Mouse (Mus musculus) retina, embryonic 14.5 days (tissue): Measurements from ENCODE around the gene Lsm11.

Experiments used
- DNase-seq: peaks from one replicate; pipeline ENCODE4 v3.0.0-alpha.2; 2015; ENCODE audit warnings: low spot score

Gene Lsm11

DNA sequence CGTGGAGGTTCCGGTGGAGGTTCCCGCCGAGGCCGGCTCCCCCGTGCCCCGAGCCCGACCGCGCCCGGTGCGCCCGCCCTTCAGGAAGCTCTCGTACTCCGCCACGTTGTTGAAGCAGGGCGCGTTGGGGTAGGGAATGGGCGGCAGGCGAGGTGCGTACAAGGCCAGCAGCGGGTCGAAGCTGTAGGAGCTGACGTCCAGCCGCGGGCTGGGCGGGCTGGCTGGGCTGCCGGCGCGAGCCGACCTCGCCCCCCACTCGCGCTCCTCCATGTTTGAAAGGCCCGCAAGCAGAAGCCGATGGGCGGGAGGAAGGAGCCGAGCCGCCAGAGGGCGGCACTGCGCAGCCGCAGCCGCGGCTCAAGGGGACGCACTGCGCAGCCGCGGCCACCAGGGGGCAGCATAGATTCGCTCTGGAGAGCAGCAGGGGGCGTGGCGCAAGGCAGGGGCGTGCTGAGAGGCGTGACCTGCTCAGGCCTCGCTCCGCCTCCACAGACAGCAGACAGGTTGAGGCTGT is at the start of gene Lsm11:
Gene Lsm11, minus strand, starts transcription at position 293 of the 514 bp plus-strand sequence.
- peak; percentile 97 for DNase-seq

DNA sequence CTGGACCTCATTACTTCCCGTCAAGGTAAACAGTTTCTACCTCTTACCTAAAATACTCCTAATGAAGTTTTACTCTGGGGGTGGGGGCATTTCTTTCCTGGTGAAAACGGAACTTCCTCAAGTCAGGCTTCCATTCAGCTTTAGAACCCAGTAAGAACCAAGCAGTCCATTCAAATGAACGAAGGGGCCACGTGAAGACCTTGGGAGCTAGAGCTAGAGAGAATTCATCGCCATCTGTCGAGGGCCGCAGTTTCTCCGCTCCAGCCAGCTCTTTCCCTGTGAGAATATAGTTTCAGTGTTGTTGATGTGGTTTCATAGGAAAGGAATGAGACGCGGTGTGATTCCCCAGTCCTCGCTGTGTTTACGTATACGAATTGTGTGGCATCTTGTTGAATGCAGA is 47.4 kb upstream of the Lsm11 start:
- no peak for DNase-seq

- peak; percentile 56 for DNase-seq
Measured at GRCm38 (mm10) chr11:45991604-45992003, 46.9 kb upstream of the Lsm11 start.

DNA sequence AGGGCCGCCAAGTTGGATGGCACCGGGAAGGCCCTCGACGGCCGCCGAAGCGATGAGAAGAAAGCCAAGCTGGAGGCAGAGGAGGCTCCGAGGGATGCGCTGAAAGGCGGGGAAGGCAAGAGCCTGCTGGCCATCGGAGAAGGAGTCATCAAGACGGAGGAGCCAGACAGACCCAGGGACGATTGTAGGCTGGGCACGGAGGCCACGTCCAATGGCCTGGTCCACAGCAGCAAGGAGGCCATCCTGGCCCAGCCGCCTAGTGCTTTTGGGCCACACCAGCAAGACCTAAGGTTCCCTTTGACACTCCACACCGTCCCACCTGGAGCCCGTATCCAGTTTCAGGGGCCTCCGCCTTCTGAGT is 36.1 kb upstream of the Lsm11 start:
- no peak for DNase-seq

DNA sequence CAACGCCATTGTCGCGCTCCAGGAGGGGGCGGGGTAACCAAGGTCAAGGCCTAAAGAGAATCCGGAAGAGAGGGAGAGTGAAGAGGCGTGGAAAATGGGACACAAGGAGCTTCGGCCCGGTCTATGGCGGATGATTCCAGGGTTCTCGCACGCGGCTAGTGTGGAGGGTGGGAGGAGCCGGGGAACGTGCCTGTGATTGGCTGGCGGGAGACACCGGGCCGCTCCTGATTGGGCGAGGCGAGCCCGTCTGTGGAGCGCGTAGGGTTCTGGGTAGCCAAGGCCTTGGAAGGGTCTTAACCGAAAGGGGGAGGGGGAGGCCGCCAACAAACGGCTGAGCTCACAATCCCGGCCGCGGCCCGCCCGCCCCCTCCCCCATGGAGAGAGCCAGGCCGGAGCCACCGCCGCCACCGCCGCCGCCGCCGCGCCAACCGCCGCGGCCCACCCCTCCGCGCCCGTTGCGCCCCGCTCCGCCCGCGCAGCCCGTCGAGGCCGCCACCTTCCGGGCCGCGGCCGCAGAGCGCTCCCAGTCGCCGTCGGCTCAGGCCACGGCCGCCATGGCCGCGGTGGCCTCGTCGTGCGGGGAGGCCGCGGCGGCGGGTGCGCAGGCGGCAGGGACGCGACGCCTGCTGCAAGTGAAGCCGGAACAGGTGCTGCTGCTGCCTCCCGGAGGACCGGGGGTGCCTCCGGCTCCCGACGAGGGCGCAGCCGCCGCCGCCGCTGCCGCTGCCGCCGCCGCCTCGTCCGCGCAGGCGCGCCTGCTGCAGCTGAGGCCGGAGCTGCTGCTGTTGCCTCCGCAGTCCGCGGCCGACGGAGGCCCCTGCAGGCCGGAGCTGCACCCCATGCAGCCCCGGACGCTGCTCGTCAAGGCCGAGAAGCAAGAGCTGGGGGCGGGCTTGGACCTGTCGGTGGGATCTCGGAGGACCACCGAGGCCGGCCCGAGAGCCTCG is 35.5 kb upstream of the Lsm11 start, which contains the start of gene Sox30:
Gene Sox30, plus strand, starts transcription at position 365 of the 947 bp plus-strand sequence.
- peak; percentile 76 for DNase-seq

DNA sequence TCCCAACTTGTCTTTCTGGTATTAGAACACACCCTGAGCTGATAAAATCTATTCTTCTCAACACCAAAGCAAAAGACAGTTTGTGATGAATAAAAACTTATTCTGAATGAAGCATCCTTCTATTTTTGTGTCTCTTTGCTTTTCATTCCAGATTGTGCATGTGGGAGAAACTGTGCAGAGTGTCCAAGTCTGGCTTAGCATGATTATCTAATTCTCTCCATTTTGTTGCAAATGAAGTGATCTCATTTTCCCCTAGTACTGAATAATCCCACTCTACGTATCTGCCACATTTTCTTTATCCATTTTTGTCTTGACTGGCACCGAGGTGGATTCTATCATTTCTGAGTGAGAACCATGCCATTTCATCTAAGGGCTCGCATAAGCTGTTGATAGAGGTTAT is 31.3 kb upstream of the Lsm11 start:
- no peak for DNase-seq

DNA sequence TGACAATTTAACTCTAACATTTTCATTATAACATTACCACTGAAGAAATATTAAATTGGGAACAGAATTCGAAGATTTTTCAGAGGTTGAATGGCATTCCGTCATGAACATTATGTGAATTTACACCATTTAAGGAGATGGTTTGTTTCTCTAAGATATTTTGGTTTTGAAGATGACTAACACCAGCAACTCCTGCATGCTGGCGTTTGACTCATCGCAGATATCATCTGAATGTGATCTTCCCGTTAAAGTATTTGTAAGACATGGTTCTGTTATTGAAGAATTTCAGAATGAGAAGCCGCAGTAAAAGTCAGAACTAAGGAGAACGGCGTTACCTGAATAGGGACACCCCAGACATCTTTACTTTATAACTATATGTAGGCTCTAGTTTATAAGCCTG is 29.7 kb upstream of the Lsm11 start:
- DNase-seq: no peak

DNA sequence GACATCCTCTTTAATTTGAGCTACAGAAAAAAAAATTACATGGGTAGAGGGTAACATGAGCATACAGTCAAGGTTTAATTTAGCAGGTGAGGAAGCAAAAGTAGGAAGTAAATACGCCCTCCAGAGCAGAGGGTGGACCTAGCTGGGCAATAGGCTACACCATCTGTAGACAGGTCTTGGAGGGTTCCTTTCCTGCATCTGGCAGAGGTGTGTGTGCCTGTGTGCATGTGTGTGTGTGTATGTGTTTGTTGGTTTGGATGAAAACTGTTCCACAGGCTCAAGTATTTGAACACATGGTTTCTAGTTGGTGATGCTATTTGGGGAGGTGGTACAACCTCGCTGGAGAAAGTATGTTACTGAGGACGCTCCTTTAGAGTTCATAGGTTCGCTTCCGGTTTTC is 28.9 kb upstream of the Lsm11 start:
- DNase-seq: no peak

- no peak for DNase-seq
Measured at GRCm38 (mm10) chr11:45968466-45968865, 23.7 kb upstream of the Lsm11 start.

GRCm38 (mm10) chr11:45966896-45967295 is 22.2 kb upstream of the Lsm11 start:
- no peak for DNase-seq

- DNase-seq: no peak
Measured at GRCm38 (mm10) chr11:45960003-45960402, 15.3 kb upstream of the Lsm11 start.

DNA sequence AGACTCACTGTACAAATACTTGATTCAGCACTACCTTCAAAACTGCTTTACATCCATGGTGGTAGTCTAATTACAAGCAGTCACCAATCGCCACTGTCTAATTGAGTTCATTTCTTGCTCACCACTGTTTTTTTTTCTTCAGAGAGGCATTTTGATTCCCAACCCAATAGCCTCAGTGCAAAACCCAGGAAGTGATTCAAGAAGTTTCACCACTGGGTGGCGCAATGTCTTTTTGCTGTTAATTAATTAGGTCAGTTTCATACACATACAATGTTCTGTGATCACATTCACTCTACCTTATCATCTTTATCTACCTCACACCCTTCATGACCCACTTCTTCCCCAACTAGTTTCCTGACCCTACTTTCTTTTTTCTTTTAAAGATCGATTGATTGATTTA is 14.9 kb upstream of the Lsm11 start:
- DNase-seq: peak; percentile 63

DNA sequence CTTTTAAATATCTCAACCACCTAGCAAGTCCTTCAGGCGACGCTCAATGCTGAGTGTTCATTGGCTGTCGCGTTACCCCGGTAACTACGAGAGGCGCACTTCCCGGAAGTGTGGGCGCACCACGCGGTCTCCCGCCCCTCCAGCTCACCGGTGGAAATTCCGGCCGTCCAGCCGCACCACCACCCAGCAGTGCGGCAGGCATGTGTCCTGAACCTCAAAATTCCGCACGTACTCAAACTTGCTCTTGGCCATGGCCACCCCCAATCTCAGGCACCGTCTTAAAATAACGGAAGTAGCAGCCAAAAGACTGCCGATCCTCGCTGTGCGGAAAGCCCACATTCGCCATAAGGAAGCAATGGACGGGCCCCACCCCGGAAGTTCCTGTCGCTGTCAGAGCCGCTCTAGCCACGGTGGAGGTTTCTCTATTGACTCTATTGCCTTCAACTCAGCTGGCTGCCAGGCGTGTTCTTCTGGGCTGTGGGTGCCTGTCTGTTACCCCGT is 10.4 kb upstream of the Lsm11 start, which contains the start of gene Thg1l:
Gene Thg1l, minus strand, starts transcription at position 368 of the 501 bp plus-strand sequence.
- peak; percentile 94 for DNase-seq

- DNase-seq: no peak
Measured at GRCm38 (mm10) chr11:45947491-45947890, 2.8 kb upstream of the Lsm11 start.

- DNase-seq: no peak
Measured at GRCm38 (mm10) chr11:45946796-45947195, 2.1 kb upstream of the Lsm11 start.

DNA sequence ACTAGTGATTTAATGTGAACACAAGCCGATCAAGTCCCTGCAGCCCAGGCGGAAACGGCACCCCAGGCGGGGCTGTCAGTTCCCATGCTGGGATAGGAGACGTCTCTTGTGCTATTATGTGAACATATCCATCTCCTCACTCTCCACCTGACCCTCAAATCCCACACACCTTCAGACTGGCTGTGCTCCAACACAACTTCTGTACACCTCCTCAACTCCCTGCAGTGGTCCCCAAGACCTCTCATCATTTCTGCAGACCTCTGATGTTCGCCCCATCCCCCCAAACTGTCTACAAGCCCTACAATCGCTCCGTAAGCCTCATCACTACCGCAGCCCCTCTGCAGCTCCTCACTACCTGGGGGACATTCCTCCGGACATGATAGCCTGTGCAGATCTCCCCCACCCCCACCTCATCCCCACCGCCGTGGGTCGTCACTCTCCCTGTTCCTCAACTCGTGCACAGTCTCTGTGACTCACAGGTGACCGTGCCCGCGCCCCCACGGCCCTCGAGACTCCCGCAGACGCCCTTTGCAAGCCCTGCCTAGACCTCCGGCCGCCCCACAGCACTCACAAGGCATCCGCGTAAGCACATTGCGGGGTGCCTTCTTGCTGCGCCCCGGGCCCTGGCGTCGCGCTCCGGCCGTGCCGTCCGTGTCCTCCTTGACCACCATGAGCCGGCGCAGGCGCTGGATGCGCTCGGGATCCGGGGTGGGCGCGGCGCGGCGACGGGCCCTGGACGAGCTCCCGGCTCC is 668 bp downstream of the Lsm11 start:
- DNase-seq: peak; percentile 35

GRCm38 (mm10) chr11:45943108-45943705 is 1.5 kb downstream of the Lsm11 start:
- DNase-seq: no peak

GRCm38 (mm10) chr11:45942281-45942680 is 2.5 kb downstream of the Lsm11 start:
- DNase-seq: no peak

DNA sequence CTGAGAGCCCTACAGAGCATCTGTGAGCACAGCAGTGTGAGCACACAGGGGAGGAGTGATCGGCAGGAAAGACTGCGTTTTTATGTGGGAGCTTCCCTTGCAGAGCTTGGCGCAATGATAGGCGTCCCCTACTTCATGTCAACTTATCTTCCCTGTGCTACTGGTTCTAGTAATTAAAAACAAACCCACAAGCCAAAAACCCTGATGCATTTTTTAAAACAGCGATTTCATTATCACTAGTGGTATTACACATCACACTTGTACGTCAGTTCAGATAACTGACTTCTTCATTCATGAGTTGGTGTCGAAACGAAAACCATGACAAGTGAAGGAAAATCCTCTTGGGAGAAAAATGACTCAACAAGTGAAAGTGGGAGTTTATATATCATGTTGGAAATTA is 5.8 kb downstream of the Lsm11 start:
- no peak for DNase-seq

GRCm38 (mm10) chr11:45937478-45937877 is 7.3 kb downstream of the Lsm11 start:
- no peak for DNase-seq

GRCm38 (mm10) chr11:45932771-45933170 is 12.0 kb downstream of the Lsm11 start:
- no peak for DNase-seq

- DNase-seq: no peak
Measured at GRCm38 (mm10) chr11:45929541-45929940, 15.2 kb downstream of the Lsm11 start.
